Mouse (Mus musculus) hindlimb bud, embryonic 11.5 days (tissue): Measurements from ENCODE around the gene Sh3gl3.

Experiments used
- DNase-seq: peaks from one replicate; pipeline ENCODE4 v3.0.0-alpha.2; 2012; ENCODE audit warnings: low read depth, low spot score; ENCODE audit errors: extremely low spot score

Sh3gl3 gene

GRCm38 (mm10) chr7:82282464-82282863 lies 108.8 kb downstream of the Sh3gl3 start:
- DNase-seq: no peak

DNA sequence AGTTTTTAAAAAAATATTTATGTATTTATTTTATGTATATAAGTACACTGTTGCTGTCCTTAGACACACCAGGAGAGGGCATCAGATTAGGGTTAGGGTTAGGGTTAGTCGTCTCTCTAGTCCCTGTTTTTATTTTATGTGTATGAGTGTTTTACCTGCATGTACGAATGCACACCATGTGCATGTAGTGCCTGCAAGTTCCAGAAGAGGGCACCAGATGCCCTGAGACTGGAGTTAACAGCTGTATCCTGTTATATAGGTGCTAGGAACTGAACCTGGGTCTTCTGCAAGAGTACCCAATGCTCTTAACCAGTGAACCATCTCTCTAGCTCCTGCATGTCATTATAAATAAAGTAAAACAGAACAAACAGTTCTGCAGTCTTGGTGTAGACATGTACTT lies 113.6 kb downstream of the Sh3gl3 start:
- DNase-seq: no peak

DNA sequence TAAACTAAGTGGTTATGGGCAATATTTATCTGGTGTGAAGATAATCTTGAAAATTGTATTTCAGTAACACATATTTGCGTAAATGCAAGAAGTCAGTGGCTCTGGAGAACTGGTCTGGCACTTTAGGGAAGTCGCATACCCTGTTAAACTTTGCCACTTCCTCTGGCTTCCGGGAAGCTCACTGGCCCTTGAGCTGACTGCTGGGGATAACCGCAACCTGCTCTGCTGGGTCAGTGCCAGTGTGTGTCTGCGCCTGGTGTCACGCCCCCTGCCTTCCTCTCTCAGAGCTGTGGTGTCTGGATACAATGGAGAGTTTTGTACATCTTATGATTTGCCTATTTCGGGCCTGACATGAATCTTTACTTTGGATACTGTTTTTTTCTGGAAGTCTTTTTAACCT lies 119.8 kb downstream of the Sh3gl3 start:
- no peak for DNase-seq

DNA sequence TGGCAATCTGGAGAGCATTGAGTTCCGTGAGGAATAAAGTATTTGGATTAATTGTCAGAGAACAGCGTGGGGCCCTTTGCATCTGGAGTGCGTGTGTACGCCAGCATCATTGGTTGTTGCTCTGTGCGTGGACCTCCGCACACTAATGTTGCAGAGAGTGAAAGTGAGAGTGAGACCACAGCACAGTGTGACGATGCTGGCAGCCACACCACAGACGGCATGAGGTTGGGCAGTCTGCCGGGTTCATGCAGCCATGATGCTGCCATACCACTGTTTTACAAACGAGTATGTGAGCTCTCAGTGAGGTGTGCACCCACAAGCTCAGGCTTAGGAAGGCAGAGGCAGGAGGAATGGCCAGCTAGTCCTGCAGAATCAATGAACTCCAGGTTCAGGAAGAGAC lies 120.4 kb downstream of the Sh3gl3 start:
- DNase-seq: no peak

GRCm38 (mm10) chr7:82294611-82295010 lies 121.0 kb downstream of the Sh3gl3 start:
- no peak for DNase-seq

DNA sequence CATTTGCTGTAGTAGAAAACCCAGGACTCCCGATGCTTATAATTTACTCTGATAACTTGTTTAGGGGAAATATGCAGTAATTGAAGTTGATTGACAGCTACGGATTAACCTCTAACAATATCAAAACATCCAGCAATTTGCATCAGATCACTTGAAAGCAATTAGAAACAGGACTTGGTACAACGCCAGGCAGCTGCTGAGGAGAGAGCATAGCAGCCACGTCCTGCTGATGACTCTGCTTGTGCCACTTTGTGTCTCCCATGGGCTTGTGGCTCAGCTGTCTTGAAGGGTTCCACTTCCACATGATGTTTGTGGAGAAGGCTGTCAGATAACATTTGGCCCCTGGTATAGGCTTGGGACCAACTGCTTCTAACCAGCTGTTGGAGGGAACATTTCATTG lies 134.8 kb downstream of the Sh3gl3 start:
- DNase-seq: no peak

GRCm38 (mm10) chr7:82318515-82318914 lies 144.9 kb downstream of the Sh3gl3 start:
- DNase-seq: no peak

- no peak for DNase-seq
These were observed 153.0 kb downstream of the Sh3gl3 start for GRCm38 (mm10) chr7:82326616-82327015.

- DNase-seq: no peak
These were observed 153.6 kb downstream of the Sh3gl3 start for GRCm38 (mm10) chr7:82327201-82327600.

GRCm38 (mm10) chr7:82327881-82328280 lies 154.2 kb downstream of the Sh3gl3 start:
- DNase-seq: no peak

GRCm38 (mm10) chr7:82329831-82330230 lies 156.2 kb downstream of the Sh3gl3 start:
- DNase-seq: no peak

DNA sequence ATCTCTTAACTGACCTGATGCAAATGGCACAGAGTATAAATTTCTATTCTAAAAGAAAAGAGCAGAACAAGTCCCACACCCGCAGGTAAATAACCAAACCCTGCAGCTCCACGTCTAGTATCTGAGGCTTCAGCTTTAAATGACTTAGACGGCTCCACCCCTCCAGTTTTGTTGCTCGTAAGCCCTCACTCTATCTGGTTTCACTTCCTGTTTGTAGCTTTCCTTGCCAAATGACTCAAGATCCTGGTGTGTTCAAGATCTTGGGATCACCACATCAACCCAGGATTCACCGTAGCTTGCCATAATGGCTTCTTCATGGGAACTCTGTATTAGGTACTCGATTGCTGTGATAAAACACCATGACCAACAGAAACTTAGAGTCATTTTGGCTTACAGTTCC lies 157.2 kb downstream of the Sh3gl3 start:
- no peak for DNase-seq

- DNase-seq: no peak
These were observed 160.4 kb downstream of the Sh3gl3 start for GRCm38 (mm10) chr7:82334000-82334399.

- DNase-seq: no peak
These were observed 161.8 kb downstream of the Sh3gl3 start, which contains the start of gene Adamtsl3 for GRCm38 (mm10) chr7:82335211-82336121. Gene Adamtsl3 (plus strand): TSS chr7:82335694.

- DNase-seq: no peak
These were observed 162.5 kb downstream of the Sh3gl3 start for GRCm38 (mm10) chr7:82336132-82336531.

DNA sequence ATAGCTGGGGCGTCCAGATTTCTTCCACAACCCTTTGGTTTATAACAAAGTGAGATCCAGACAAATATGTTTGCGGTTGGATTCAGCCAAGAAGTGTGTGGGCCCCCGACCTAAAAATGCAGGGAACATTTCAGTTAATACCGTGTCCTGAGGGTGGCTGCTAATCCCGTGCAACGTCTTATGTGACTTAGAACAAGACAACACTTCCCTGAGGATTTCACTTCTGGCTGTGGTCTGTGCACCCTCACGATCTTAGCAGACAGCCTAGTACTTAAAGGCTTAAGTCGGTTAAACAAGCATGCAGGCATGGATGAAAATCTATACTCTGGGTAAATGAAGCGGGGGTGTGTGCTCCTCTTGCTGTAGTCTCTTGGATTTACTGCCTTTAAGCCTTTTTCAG lies 164.5 kb downstream of the Sh3gl3 start:
- no peak for DNase-seq

- no peak for DNase-seq
These were observed 164.9 kb downstream of the Sh3gl3 start for GRCm38 (mm10) chr7:82338532-82338931.

- no peak for DNase-seq
These were observed 165.6 kb downstream of the Sh3gl3 start for GRCm38 (mm10) chr7:82339214-82339613.

- DNase-seq: no peak
These were observed 167.8 kb downstream of the Sh3gl3 start for GRCm38 (mm10) chr7:82341476-82341875.

- DNase-seq: no peak
These were observed 173.1 kb downstream of the Sh3gl3 start for GRCm38 (mm10) chr7:82346706-82347105.

DNA sequence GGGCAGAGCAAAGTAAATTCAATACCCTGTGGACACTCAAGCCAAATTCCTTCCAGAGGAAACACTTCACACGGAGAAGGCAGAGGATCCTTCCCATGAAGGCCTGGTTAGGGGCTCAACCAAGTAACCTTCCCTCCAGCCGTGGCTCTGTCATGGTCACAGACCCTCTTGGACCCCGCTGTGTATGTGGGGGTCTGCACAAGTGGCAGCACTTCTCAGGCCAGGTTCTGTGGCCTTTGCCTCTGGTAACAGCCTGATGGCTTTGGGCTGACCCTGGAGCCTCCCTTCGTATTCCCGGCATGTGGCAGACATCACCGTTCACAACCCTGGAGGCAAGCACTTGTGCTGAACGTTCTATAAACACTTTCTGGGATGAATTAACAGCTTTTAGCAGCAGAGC lies 176.2 kb downstream of the Sh3gl3 start:
- DNase-seq: no peak

DNA sequence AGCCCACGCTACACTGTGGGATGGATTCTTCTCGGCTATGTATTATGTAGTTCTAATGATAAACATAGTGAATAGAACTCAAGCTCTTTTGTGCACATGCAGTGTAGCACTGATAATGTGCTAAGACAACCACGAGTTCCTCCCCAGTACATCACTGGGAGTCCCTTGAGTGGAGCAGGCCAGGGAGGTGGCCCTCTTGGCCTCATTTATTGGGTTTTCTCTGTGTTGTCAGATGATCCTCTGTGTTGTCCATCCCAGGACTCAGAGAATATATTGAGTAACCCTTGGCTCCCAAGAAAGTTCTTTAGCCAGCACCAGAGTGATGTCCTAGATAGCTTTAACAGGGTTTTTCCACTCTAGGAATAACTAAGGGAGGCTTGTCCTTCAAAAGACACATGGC lies 176.8 kb downstream of the Sh3gl3 start:
- no peak for DNase-seq
